Mouse (Mus musculus): ENCODE results near the gene Uri1. TPM values are rescaled to one million over a fixed set of nuclear protein-coding genes. Genes with fewer than 3 reads are reported as not detected.

Gene Uri1
- polyA plus RNA-seq, 1 experiment from 2014 or later: 52.2 TPM

DNA sequence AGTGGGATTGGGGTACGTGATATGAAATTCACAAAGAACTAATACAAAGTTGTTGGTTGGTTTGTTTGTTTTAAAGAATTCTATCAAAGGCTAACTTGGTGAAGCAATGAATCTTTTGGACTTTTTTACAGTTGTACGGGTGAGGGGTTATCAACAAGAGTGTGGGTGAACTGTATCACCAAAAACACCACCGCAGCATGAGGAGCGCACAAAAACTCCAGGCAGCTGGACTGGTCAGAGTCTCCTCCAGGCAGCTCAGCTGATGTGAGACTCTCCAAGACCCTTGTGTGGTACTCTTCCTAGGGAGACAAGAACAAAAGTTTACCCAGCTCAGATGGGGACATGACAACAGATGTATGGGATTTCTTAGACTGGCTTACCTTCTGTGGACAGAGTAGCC is 7.8 kb upstream of the Uri1 start:
- Histone ChIP-seq H3K4me1 (no peaks in the 10 kb centered on the region), H3K27me3 (no peaks in the 10 kb centered on the region), H3K27ac (no peak overlapping the region), H3K36me3 (no peaks in the 10 kb centered on the region), H3K4me3 (replicated peaks) (no peak overlapping the region), H3K9ac (no peak overlapping the region), H3K4me2 (no peak overlapping the region), H3K9me3 (replicated peaks) (no peaks in the 10 kb centered on the region)
- WGBS: 65% methylated on average over 4 of the region's 4 CpGs
- ATAC-seq (replicated peaks; ENCODE audit: low FRiP score): no peak

DNA sequence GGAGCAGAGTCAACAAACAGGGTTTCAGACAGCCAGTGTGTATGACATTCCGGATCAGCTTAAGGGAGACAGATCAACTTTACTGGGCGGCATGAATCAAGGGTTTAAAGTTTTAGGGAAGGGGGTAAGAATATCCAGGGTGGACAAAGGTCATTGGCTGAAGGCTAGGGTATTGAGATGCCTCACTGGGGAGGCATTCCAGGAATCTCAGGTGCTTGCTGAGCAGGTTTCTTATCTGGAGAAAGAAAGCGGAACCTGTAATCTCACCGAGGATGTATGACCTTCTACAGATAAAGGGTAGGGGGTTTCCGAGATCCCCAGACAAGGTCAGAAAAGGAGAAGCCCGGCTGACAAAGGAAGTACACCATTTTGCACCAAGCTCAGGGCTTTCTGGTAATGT is 7.3 kb upstream of the Uri1 start:
- 42% methylated on average over 6 of the region's 6 CpGs for WGBS
- no peak for ATAC-seq (replicated peaks; ENCODE audit: low FRiP score)
- Histone ChIP-seq H3K9ac (no peak overlapping the region), H3K36me3 (no peaks in the 10 kb centered on the region), H3K27ac (no peak overlapping the region), H3K27me3 (no peaks in the 10 kb centered on the region), H3K9me3 (replicated peaks) (no peaks in the 10 kb centered on the region), H3K4me1 (no peaks in the 10 kb centered on the region), H3K4me2 (no peak overlapping the region), H3K4me3 (replicated peaks) (no peak overlapping the region)

DNA sequence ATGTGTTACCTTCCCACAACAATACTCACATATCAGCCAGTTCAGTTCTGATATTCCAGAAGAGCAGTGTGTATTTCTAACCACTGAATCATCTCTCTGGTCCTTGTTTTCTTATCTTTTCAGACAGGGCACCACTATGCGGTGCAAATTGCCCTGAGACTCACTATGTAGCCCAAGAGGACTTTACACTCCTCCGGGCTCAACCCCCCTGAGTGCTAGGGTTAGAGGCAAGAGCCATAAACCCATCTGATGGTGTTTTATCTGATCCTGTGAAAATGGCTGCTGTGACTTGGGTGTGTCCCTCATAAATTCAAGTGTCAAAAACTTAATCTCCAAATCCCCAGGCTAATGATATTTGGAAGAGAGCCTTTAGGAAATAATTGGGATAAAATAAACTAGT is 6.6 kb upstream of the Uri1 start:
- no peaks in the 10 kb centered on the region for H3K36me3 ChIP-seq
- no peak overlapping the region for H3K27ac ChIP-seq
- WGBS: 10% methylated on average over 2 of the region's 2 CpGs
- no peaks in the 10 kb centered on the region for H3K9me3 ChIP-seq (replicated peaks)
- H3K4me2 ChIP-seq: no peak overlapping the region
- H3K4me3 ChIP-seq (replicated peaks): no peak overlapping the region
- no peaks in the 10 kb centered on the region for H3K27me3 ChIP-seq
- ATAC-seq (replicated peaks; ENCODE audit: low FRiP score): no peak
- no peaks in the 10 kb centered on the region for H3K4me1 ChIP-seq
- H3K9ac ChIP-seq: no peak overlapping the region

DNA sequence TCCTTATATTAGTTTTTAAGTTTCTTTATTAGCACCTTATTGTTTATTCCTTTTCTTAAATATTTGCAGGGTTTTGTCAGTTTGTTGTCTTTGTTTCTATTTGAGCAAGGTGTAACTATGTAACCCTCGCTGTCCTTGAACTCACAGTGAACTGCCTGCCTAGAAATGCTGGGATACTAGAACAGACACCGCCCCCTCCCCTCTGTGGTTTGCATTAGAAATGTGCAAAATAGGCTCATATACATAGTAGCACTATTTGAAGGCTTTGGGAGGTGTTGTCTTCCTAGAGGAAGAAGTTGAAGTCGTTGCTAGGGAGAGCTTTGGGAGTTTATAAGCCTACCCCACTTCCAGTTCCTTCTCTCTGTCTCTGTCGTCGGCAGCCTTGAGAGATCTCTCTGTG is 5.7 kb upstream of the Uri1 start:
- Histone ChIP-seq H3K4me2 (no peak overlapping the region), H3K9me3 (replicated peaks) (no peaks in the 10 kb centered on the region), H3K4me3 (replicated peaks) (no peak overlapping the region), H3K27ac (no peak overlapping the region), H3K27me3 (no peaks in the 10 kb centered on the region), H3K4me1 (no peaks in the 10 kb centered on the region), H3K36me3 (no peaks in the 10 kb centered on the region), H3K9ac (no peak overlapping the region)
- ATAC-seq (replicated peaks; ENCODE audit: low FRiP score): no peak
- 50% methylated on average over 5 of the region's 5 CpGs for WGBS

DNA sequence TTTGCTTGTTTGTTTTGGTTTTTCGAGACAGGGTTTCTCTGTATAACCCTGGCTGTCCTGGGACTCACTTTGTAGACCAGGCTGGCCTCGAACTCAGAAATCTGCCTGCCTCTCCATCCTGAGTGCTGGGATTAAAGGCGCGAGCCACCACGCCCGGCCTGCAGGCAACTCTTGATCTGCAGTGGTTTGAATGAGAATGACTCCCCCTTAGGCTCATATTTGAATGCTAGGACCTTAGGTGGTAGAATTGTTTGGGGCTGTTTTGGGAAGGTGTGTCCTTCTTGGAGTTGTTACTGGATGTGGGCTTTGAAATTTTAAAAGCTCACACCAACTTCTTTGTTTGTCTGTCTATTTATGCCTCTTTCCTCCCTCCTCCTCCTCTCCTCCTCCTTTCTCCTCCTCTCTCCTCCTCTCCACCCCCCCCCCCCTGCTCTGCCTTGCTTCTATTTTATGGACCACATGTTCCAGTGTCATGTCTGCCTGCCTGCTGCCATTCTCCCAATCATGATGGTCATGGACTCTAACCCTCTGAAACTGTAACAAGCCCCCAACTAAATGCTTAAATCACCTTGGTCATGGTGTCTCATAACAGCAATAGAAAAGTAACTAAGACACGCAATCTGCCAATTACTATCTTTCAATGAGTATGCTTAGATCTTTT is 4.7 kb upstream of the Uri1 start:
- Histone ChIP-seq H3K4me2 (no peak overlapping the region), H3K27ac (no peak overlapping the region), H3K36me3 (no peaks in the 10 kb centered on the region), H3K9ac (no peak overlapping the region), H3K27me3 (no peaks in the 10 kb centered on the region), H3K4me3 (replicated peaks) (no peak overlapping the region), H3K9me3 (replicated peaks) (no peaks in the 10 kb centered on the region), H3K4me1 (no peaks in the 10 kb centered on the region)
- WGBS: 81% methylated on average over 7 of the region's 7 CpGs
- no peak for ATAC-seq (replicated peaks; ENCODE audit: low FRiP score)

DNA sequence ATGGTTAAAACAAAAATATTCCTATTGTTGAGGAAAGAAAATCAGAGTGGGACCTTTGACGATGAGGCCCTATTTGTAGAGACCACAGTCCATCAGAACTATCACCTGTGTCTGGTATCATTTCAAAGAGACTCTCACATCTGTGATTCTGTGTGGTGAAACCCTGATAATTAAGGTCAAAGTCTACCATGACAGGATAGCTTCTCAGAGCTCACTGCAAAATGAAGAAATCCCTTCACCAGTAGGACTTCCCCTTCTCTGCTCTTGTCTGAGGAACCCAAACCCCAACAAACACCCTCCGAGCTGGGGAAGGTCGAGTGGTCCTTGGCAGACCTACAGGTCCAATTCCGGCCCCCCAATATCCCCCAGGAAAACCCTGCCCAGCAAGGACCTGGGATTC is 1.5 kb upstream of the Uri1 start:
- Histone ChIP-seq H3K36me3 (no peaks in the 10 kb centered on the region), H3K4me1 (no peaks in the 10 kb centered on the region), H3K27ac (no peak overlapping the region), H3K9me3 (replicated peaks) (no peaks in the 10 kb centered on the region), H3K4me3 (replicated peaks) (no peak overlapping the region), H3K27me3 (no peaks in the 10 kb centered on the region), H3K4me2 (no peak overlapping the region), H3K9ac (no peak overlapping the region)
- ATAC-seq (replicated peaks; ENCODE audit: low FRiP score): no peak
- 83% methylated on average over 4 of the region's 4 CpGs for WGBS

DNA sequence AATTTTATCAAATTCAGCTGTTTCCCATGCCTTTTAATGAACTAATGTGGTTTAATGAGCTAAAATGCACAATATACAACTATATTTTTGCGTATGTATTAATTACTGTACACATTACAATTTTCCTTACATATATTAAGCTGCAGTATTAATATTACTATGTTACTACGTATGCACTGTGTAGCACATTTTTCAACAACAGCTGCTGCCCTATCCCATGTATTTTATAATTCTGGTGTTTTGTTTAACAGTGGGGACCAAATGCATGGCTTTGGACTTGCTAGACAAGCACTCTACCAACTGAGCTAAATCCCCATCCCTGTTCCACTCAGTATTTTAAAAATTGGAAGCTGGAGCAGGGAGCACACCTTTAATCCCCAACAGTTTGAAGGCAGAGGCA is 3.6 kb downstream of the Uri1 start:
- H3K36me3 ChIP-seq: no peaks in the 10 kb centered on the region
- no peaks in the 10 kb centered on the region for H3K9me3 ChIP-seq (replicated peaks)
- peak overlapping the region; percentile 96 for H3K4me3 ChIP-seq (replicated peaks)
- H3K27me3 ChIP-seq: no peaks in the 10 kb centered on the region
- H3K9ac ChIP-seq: peak overlapping the region; percentile 87
- 0 out of 2 replicates have a peak, but pooled peaks have one; percentile 1 for ATAC-seq (replicated peaks; ENCODE audit: low FRiP score)
- peaks cover 3% of the 10 kb centered on the region; the same call in 1 of the 2 replicates for H3K4me1 ChIP-seq
- peak overlapping the region; percentile 70 for H3K4me2 ChIP-seq
- 0 out of 2 replicates have a peak overlapping the region, but pooled peaks have one; percentile 95 for H3K27ac ChIP-seq
- WGBS: 44% methylated on average over 2 of the region's 2 CpGs

DNA sequence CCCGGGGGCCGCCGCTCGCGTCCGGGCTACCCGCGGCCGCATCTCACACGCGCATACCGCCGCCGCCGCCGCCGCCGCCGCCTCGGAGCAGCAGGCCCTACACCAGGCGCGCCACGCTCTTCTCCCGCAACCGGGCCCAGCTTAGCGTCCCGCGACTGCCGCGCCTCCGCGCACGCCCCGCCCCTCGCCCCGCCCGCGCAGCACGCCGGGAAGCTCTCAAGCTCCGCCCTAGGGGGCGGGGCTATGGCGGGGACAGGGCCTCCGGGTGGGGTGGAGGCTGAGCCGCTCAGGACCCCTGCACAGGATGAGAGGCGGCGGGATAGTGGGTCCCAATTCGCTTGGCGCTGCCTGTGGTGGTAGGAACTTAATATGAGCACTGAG is 4.0 kb downstream of the Uri1 start:
- Histone ChIP-seq H3K27ac (peak overlapping the region; percentile 95), H3K9me3 (replicated peaks) (no peaks in the 10 kb centered on the region), H3K9ac (peak overlapping the region; percentile 87), H3K4me2 (peak overlapping the region; percentile 70), H3K4me3 (replicated peaks) (peak overlapping the region; percentile 96), H3K4me1 (peaks cover 3% of the 10 kb centered on the region; the same call in 1 of the 2 replicates), H3K36me3 (no peaks in the 10 kb centered on the region), H3K27me3 (no peaks in the 10 kb centered on the region)
- peak; percentile 96 for ATAC-seq (replicated peaks; ENCODE audit: low FRiP score)
- under 1% methylated on average over 49 of the region's 49 CpGs for whole genome bisulfite sequencing

DNA sequence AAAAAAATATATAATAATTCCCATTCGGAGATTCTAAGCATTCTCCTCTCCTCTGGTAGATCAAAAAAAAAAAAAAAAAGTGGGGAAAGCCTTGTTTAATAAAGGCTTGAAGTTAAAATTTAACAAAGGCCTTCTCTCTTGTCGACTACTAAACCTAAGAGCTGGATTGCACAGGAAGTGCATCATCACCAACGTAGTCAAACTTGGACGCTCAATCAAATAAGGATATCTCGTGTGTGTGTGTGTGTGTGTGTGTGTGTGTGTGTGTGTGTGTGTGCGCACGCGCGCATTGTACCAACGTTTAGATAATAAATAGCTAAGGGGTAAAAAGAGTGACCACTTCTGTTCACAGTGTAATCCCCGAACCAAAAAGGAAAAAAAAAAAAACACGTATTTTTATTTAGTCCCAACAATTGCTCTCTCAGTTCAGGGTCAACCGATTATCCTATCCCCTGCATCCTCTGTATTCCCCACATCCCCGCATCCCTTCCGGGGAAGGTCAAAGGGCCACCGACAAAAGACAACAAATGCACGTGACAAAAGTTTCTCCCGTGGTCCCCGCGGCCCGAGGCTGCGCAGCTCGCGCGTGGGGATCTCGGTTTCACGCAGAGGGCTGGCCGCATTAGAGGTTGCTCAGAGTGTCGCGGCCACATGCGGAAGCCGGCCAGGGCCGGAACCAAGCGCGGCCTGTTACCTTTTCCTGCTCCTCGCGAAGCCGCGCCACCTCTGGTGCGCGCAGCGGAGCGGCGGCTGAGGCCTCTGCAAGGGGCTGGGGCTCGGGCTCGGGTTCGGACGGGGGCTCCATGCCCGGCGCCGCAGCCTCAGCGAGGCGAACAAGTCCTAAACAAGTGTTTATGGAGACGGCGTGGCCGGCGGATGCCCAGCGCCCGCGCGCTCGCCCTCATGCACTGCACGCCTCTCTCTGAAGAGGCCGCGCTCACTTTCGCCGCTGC is 4.7 kb downstream of the Uri1 start:
- no peaks in the 10 kb centered on the region for H3K9me3 ChIP-seq (replicated peaks)
- H3K9ac ChIP-seq: peak overlapping the region; percentile 87
- ATAC-seq (replicated peaks; ENCODE audit: low FRiP score): peak; percentile 94
- peak overlapping the region; percentile 95 for H3K27ac ChIP-seq
- under 1% methylated on average over 67 of the region's 67 CpGs for WGBS
- peaks cover 3% of the 10 kb centered on the region; the same call in 1 of the 2 replicates for H3K4me1 ChIP-seq
- no peaks in the 10 kb centered on the region for H3K27me3 ChIP-seq
- H3K4me3 ChIP-seq (replicated peaks): peak overlapping the region; percentile 96
- no peaks in the 10 kb centered on the region for H3K36me3 ChIP-seq
- peak overlapping the region; percentile 70 for H3K4me2 ChIP-seq

DNA sequence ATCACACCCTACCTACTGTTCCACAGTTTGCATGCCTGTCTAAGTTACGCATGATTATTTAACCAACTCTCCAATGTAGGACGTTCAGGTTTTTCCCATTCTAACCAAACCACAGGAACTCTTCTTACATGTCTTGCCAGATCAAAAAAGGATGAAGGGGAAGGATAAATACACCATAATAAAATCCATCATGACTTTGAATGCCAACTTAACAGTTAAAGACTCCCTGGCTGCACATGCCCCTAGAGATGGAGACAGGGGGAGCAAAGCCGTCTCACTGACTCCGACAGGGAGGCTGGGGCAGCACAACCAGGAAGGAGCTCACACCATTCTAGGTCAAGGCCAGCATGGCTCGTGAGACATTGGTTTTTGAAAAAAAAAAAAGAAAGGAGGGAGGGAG is 8.0 kb downstream of the Uri1 start:
- Histone ChIP-seq H3K4me1 (peaks cover 3% of the 10 kb centered on the region; the same call in 1 of the 2 replicates), H3K27ac (no peak overlapping the region), H3K27me3 (no peaks in the 10 kb centered on the region), H3K9me3 (replicated peaks) (no peaks in the 10 kb centered on the region), H3K4me2 (no peak overlapping the region), H3K9ac (no peak overlapping the region), H3K36me3 (no peaks in the 10 kb centered on the region), H3K4me3 (replicated peaks) (no peak overlapping the region)
- WGBS: 60% methylated on average over 5 of the region's 5 CpGs
- no peak for ATAC-seq (replicated peaks; ENCODE audit: low FRiP score)

DNA sequence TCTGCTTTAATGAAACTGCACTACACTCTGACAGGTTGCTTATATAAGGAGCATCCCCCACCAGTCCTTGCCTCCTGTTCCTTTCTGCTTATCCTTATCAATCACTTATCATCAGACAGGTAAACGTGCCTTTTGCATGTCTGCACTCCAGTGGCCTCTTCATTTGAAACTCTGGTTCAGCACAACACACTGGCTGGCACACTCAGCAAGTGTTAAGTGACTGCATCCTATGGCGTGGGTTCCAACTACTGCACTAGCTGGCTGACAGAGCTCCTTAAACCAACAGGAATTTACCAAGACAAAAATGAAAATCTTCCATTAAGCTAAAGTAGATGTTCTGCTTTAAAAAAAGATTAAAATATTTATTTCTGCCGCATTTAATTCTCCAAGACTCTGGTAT is 9.4 kb downstream of the Uri1 start:
- WGBS: 62% methylated on average over 3 of the region's 3 CpGs
- ATAC-seq (replicated peaks; ENCODE audit: low FRiP score): no peak
- no peak overlapping the region for H3K9ac ChIP-seq

DNA sequence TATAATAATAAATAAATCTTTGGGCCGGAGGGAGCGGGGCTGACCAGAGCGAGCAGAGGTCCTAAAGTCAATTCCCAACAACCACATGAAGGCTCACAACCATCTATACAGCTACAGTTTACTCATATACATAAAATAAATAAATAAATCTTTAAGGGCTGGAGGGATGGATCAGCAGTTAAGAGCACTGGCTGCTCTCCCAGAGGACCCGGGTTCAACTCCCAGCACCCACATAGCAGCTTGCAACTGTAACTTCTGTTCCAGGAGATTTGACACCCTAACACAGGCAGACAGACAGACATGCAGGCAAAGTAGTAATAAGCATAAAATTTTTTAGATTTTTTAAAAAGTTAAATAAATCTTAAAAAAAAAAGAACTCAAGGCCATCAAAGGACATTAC is 10.5 kb downstream of the Uri1 start:
- no peak for ATAC-seq (replicated peaks; ENCODE audit: low FRiP score)
- Histone ChIP-seq H3K9me3 (replicated peaks) (no peaks in the 10 kb centered on the region), H3K9ac (no peak overlapping the region), H3K27me3 (no peaks in the 10 kb centered on the region), H3K36me3 (no peaks in the 10 kb centered on the region), H3K4me1 (peaks cover 3% of the 10 kb centered on the region; the same call in 1 of the 2 replicates), H3K4me3 (replicated peaks) (no peak overlapping the region), H3K27ac (no peak overlapping the region), H3K4me2 (no peak overlapping the region)
- WGBS: 92% methylated on average over 4 of the region's 4 CpGs

More for the DNA sequence above, 9.4 kb downstream of the Uri1 start:
- Histone ChIP-seq H3K4me2 (no peak overlapping the region), H3K9me3 (replicated peaks) (no peaks in the 10 kb centered on the region), H3K36me3 (no peaks in the 10 kb centered on the region), H3K4me1 (peaks cover 3% of the 10 kb centered on the region; the same call in 1 of the 2 replicates), H3K27me3 (no peaks in the 10 kb centered on the region), H3K4me3 (replicated peaks) (no peak overlapping the region), H3K27ac (no peak overlapping the region)
